ENCODE assay signal across 13 mouse cellular contexts in genomic region chr11:22438441-22439066, GRCm38 (mm10).
DNase-seq lines count a peak whose midpoint lies in the region; ATAC-seq and TF ChIP-seq lines count a peak whose summit lies in the region.
"Had no signal": no experiment of that assay in that cellular context is flagged by ENCODE, and none has a peak within 500 bp of the region (broad histone marks: within the 10 kb centered on the region; RNA-seq: fewer than 3 reads in every experiment).

No protein-coding gene starts in this region.

- no peaks in the 10 kb centered on the region for H3K36me3 ChIP-seq in lung, embryonic 14.5 days (ENCODE audit: insufficient read depth)
- H3K36me3 ChIP-seq: embryonic facial prominence, embryonic 15.5 days; limb, embryonic 13.5 days had no signal

- no peaks in the 10 kb centered on the region for H3K27me3 ChIP-seq in lung, embryonic 14.5 days (ENCODE audit: insufficient read depth, low read length)
- H3K27me3 ChIP-seq: embryonic facial prominence, embryonic 15.5 days; limb, embryonic 13.5 days had no signal

- no peaks in the 10 kb centered on the region for H3K9me3 ChIP-seq in lung, embryonic 14.5 days (ENCODE audit: low read depth, low read length)
- H3K9me3 ChIP-seq: embryonic facial prominence, embryonic 15.5 days; limb, embryonic 13.5 days had no signal

- H3K4me2 ChIP-seq in lung, embryonic 14.5 days = no peak overlapping the region
- H3K4me2 ChIP-seq: embryonic facial prominence, embryonic 15.5 days; limb, embryonic 13.5 days had no signal

- peak; percentile 33 for DNase-seq in gastrocnemius, adult 2 months
- no peak for DNase-seq in gastrocnemius, postnatal 36 days
- peak; percentile 39 for DNase-seq in 3T3-L1 (ENCODE audit: low read depth, low spot score)
- DNase-seq in kidney, adult 11 months = peak; percentile 59
- DNase-seq in lung, embryonic 14.5 days = peak; percentile 75
- DNase-seq in layer of hippocampus, adult 9-11 months = no peak
- DNase-seq in thymus, postnatal 36 days = no peak
- DNase-seq: retina, postnatal 1 day; thymus, adult 18-20 months had no signal

- peak; percentile 45; the same call in 1 of the 2 replicates for ATAC-seq in lung, embryonic 14.5 days (ENCODE audit: insufficient read depth)
- ATAC-seq in megakaryocyte progenitor cell, adult 5-6 weeks (replicated peaks; ENCODE audit: poor library complexity) = no peak

- H3K4me1 ChIP-seq in lung, embryonic 14.5 days (ENCODE audit: insufficient read depth) = peaks cover 15% of the 10 kb centered on the region; the same call in 1 of the 2 replicates
- H3K4me1 ChIP-seq: embryonic facial prominence, embryonic 15.5 days had no signal

- no peak overlapping the region for H3K9ac ChIP-seq in lung, embryonic 14.5 days
- H3K9ac ChIP-seq: embryonic facial prominence, embryonic 15.5 days; limb, embryonic 13.5 days had no signal

- TF ChIP-seq CTCF in gastrocnemius, adult 2 months (IDR thresholded peaks at IDR 0.05) = no peak
- no peak for TF ChIP-seq CTCF in lung, embryonic 14.5 days (IDR thresholded peaks at IDR 0.05; ENCODE audit: low read depth)

- 50% methylated on average over 2 of the region's 2 CpGs for WGBS in lung, embryonic 14.5 days

- intact Hi-C loops in gastrocnemius, adult 2 months (cut with DNase I) = loop anchor here (2.0 to 5.0 kb wide), 5 partner anchors 66 to 211 kb away; partner anchors contain the start of gene Tmem17
- intact Hi-C loops in gastrocnemius, postnatal 36 days (cut with DNase I) = loop anchor here (5.0 kb wide), 1 partner anchor 179 kb away; no protein-coding TSS in a partner anchor

- H3K4me3 ChIP-seq in gastrocnemius, adult 2 months = no peak overlapping the region
- H3K4me3 ChIP-seq in lung, embryonic 14.5 days (ENCODE audit: low read depth, low read length) = no peak overlapping the region
- H3K4me3 ChIP-seq: embryonic facial prominence, embryonic 15.5 days; limb, embryonic 13.5 days; myocyte had no signal

- H3K27ac ChIP-seq in gastrocnemius, adult 2 months = peak overlapping the region; percentile 96
- peak overlapping the region; percentile 33; the same call in 1 of the 2 replicates for H3K27ac ChIP-seq in lung, embryonic 14.5 days (ENCODE audit: low read depth)
- H3K27ac ChIP-seq: embryonic facial prominence, embryonic 15.5 days; limb, embryonic 13.5 days had no signal

Comparison
In these comparisons a context has a peak if more than half of its experiments do, and no peak if none do; other contexts are left out.
1. DNase-seq: peak in gastrocnemius, adult 2 months (single experiment), 3T3-L1 (single experiment), kidney, adult 11 months (single experiment) and lung, embryonic 14.5 days (single experiment); none in gastrocnemius, postnatal 36 days (0 of 2), layer of hippocampus, adult 9-11 months (single experiment) and thymus, postnatal 36 days (0 of 2).